Mouse (Mus musculus) ovary, postnatal 36 days (tissue): ENCODE measurements around the gene Ccdc40.

Experiments used
- DNase-seq: peaks from one replicate; pipeline ENCODE4 v3.0.0; 2022; ENCODE audit warnings: low spot score, mixed read lengths

Ccdc40 gene

DNA sequence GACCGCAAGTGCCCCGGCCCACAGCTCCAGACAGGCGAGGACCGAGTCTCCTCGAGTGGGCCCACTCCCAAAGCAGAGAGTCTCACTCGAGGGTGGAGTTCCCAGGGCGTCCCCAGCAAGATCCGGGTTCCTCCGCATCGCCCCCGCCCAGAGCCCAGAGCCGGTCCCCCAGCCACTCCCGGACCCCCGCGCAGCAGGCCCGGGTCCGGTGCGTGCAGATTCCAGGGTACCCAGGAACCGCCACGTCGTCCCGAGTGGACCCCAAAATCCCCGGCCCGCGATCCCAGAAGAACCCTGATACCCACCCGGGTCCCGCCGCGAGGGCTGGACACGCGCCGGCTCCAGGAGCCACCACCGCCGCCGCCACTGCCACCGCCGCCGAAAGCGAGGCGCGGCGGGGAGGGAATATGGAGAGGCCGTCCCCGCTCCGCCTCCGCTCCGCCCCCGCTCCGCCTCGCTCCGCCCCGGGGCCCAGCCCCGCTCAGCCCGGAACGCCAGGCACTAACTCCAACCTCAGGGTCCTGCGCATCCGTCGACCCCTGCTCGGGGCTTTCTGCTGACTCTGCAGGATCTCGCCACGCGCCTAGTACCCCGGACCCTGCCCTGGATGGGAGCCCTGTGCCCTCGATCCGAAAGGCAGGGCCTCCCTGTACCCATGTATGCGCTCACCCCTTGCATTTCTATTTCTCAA is at the start of gene Ccdc40, which contains the start of gene Tbc1d16:
Gene Ccdc40 (plus strand): TSS at position 482 of the 691 bp plus-strand sequence.
Gene Tbc1d16 (minus strand): TSS at position 409 of the 691 bp plus-strand sequence.
- DNase-seq: peak; percentile 77

GRCm38 (mm10) chr11:119180824-119181582 is 47.4 kb upstream of the Ccdc40 start:
- DNase-seq: no peak

GRCm38 (mm10) chr11:119181861-119182395 is 46.4 kb upstream of the Ccdc40 start:
- DNase-seq: no peak

DNA sequence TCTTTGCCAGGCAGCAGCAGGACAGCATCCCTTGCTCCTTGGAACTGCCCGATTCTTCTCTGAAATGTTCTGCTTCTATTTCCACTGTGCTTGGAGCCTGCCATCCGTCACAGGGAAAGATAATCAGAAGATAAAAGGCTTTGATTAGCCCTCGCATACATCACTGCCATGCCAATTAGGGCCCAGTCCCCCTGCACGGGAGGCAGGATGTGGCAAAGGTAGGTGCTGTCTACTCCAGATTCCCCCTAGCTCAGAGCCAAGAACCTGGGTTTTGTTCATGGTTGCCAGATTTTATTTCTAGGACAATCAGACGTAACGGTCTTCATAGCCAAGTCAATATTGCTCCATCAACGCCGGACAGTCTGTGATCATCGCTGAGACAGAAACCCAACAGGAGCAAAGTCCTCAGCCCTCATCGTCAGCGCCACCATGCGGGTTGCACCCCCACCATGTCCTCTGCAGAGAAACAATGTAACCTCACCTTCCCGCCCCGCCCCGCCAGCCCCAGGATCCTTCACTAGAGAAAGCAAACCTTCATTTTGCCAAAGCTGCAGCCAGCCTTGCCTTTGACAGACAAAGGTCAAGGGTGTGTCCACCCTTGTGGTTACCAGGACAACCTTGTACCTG is 44.6 kb upstream of the Ccdc40 start:
- no peak for DNase-seq

DNA sequence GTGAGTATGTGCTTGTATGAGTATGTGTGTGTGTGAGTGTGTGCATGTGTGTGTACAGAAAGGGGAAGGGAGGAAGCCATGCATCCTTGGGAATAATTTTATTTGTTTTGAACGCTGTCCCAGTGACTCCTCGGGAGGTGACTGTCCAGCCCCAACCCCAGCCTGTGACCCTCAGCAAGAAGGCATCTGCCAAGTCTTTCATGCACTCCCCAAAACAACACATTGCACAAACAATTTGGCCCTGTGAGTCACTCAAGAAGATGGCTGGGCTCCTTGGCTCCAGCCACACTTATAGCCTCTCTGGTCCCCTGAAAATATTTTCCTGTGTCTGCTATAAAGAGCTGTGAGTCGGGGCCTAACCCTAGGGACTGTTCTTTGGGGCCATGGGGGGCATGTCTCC is 42.0 kb upstream of the Ccdc40 start:
- DNase-seq: no peak

DNA sequence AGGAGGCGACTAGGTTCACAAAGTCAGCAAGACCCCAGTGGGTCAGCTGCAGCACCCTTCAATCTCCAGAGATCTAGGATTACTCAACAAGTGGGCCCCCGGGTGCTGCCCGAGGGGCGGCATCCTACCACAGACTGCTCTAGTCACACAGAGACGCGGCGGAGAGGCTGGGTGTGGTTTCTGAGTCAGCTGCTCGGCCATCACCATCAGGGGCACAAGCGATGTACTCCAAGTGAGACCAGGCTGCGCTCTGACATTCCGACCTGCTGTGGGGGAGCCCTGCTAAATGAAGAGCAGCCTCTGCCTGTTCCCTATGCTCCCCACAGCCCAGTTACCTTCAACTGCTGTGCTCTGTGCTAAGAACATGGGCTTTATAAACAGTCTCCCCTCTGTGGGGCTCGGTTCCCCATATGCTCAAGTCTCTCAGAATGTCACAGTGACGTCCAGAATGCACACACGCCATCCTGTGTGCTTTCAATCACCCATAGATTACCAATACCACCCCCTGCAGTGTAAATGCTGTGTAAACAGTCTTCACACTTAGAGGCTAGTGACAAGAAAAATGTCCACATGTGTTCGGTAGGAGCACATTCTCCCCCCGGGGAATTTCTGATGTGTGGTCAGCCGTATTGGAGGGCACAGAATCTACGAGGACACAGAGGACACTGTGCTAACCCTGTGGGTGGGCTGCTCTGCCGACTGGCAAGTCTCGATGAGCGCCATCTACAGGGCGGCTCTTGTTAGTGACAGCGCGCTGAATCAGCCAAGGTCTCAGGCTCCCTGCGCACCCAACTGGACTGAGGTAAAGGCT is 41.2 kb upstream of the Ccdc40 start:
- DNase-seq: peak; percentile 76

DNA sequence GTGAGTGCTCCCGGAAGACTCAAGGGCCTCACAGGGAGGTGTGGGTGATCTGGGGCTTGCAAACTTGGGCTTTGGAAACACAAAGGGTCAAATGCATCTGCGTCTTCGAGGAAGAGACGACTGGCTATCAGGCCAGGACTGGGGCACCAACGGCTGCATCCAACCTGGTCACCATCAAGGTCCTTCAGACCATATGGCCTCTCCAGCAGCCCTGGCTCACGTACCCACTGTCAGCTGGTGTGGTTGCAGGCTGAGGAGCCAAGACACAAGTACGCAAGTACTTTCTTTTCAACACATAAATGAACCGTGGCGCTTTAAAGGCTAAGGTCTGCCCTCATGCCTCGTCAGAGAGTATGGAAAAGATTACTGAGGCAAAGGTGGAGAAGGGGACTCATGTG is 40.6 kb upstream of the Ccdc40 start:
- DNase-seq: no peak

- DNase-seq: peak; percentile 39
Measured at GRCm38 (mm10) chr11:119188389-119188788, 40.0 kb upstream of the Ccdc40 start.

DNA sequence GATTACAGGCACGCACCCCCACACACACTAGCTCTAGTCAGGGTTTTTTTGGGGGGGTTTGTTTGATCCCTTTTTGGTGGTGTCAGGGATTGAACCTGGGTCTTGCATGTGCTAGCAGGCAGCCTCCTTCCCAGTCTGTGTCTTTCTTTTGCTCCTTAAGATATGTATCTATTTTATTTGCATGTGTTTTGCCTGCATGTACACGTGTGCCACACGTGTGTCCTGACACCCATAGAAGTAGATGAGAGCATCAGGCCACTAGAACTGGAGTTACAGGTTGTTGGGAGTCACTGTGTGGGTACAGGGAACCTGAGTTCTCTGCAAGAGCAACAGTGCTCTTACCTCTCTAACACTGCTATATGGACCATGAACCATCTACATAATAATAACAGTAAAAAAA is 39.1 kb upstream of the Ccdc40 start:
- no peak for DNase-seq

- DNase-seq: peak; percentile 74
Measured at GRCm38 (mm10) chr11:119190498-119190897, 37.9 kb upstream of the Ccdc40 start.

GRCm38 (mm10) chr11:119191606-119192081 is 36.7 kb upstream of the Ccdc40 start:
- no peak for DNase-seq

GRCm38 (mm10) chr11:119192176-119192575 is 36.2 kb upstream of the Ccdc40 start:
- DNase-seq: no peak

- no peak for DNase-seq
Measured at GRCm38 (mm10) chr11:119192605-119193004, 35.8 kb upstream of the Ccdc40 start.

GRCm38 (mm10) chr11:119197618-119198563 is 30.5 kb upstream of the Ccdc40 start:
- no peak for DNase-seq

DNA sequence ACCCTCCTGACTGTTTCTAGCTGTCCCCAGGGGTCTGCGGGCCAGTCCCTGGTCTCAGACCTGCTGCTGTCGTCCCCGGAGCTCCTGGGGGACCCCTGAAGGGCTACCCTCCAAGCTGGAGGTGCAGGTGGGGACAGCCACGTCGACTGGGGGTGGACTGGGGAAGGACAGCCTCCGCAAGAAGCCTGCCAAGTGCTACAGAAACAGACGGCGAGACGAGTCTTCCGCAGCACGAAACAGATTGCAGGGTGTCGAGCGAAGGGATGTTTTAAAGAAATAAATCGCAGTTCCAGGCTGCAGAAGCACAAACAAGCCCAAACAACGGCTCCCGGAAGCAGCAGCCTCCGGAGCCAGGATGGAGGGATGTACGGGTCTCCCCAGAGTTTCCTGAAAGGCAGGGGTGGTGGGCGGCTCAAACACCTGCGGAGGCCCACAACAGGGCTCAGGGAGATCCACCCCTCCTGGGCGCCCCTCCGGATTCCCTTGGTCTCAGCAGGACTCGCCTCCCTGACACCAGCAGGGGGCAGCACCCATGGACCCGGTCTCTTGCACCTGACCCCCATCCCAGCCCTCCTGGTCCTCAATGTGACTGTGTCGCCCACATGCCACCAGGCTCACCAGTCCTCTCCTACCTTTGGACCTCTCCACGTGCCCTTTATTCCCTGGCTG is 29.7 kb upstream of the Ccdc40 start:
- no peak for DNase-seq

DNA sequence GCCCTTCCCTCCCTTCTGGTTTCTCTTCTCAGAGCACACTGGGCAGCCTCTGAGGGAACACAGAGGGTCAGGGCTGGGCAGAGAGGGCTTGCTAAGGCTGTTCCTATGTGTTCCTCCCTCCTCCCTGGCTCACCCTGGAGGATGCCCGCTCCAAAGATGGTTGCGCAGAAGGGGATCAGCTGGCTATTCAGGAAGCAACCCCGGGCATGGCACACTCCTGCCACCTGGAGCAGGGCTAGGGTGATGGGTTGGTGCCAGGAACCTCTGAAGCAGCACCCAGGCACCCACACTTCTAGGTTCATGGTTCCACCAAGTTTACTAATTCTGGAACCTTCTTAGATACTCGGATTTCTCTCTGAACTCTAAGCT is 29.2 kb upstream of the Ccdc40 start:
- DNase-seq: no peak

DNA sequence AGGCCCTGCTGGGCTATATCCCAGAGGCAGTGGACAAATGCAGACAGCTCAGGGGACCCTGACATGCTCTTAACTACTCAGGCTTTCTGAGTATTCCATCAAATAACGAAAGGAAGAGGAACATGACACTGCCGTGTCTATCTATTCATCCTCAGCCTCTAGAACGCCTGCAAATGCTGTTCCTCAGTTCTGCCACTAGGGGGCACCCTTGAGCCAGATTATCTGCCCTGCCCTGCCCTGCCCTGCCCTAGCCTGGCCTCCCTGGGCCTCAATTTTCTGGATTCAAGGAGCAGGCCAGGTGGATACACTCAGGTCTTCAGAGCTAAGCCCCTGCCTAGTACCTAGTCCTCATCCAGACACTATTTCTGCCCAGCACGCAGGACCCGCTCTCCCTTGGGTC is 24.9 kb upstream of the Ccdc40 start:
- no peak for DNase-seq

DNA sequence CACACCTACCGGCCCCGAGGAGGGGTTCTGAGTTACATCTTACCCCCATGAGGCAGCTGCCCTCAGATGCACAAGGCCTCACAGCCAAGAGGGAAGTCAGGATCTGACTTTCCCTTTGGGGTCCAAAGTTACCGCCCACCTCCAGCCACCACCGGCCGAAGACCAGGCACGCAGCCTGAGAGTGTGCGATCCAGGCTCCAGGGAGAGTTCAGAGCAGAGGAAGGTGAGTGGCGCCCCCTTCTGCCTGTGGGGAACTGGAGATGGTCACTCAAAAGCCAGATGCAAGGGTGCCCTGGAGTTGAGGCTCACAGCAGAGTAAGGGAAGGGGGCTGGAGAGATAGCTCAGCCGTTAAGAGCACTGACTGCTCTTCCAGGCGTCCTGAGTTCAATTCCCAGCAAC is 22.6 kb upstream of the Ccdc40 start:
- DNase-seq: no peak

GRCm38 (mm10) chr11:119206562-119206961 is 21.8 kb upstream of the Ccdc40 start:
- DNase-seq: peak; percentile 74

- DNase-seq: no peak
Measured at GRCm38 (mm10) chr11:119207986-119208385, 20.4 kb upstream of the Ccdc40 start.
